Mouse (Mus musculus) limb, embryonic 12.5 days (tissue): ENCODE measurements around the gene Foxn3. TPM values are rescaled to one million over a fixed set of nuclear protein-coding genes. Genes with fewer than 3 reads are reported as not detected.

Experiments
- ATAC-seq: fragments of 200-750 bp; cut with Nextera tagmentation; 2 replicates; pipeline ENCODE4 v1.8.0; 2017; ENCODE audit warnings: low read depth, moderate TSS enrichment; ENCODE audit not compliant: insufficient number of reproducible peaks, insufficient read depth, low FRiP score, low TSS enrichment
- H3K27ac ChIP-seq: fragments of 300-500 bp; sonication (generic); 2 replicates; pipeline ENCODE4 v1.5.1; 2016; ENCODE audit warnings: mild to moderate bottlenecking, moderate library complexity
- H3K27me3 ChIP-seq: fragments of 300-500 bp; sonication (generic); 2 replicates; pipeline ENCODE4 v1.6.1; 2016; ENCODE audit warnings: mild to moderate bottlenecking, moderate library complexity
- H3K36me3 ChIP-seq: fragments of 300-500 bp; sonication (generic); 2 replicates; pipeline ENCODE4 v1.6.1; 2016; ENCODE audit warnings: mild to moderate bottlenecking, moderate library complexity
- H3K4me1 ChIP-seq: fragments of 300-500 bp; sonication (generic); replicated peaks from 2 replicates; pipeline ENCODE4 v1.6.1; 2016
- H3K4me2 ChIP-seq: fragments of 300-500 bp; sonication (generic); 2 replicates; pipeline ENCODE4 v1.6.1; 2016; ENCODE audit warnings: mild to moderate bottlenecking, moderate library complexity
- H3K4me3 ChIP-seq: fragments of 300-500 bp; sonication (generic); replicated peaks from 2 replicates; pipeline ENCODE4 v1.5.1; 2016; ENCODE audit warnings: mild to moderate bottlenecking
- H3K9ac ChIP-seq: fragments of 300-500 bp; sonication (generic); replicated peaks from 2 replicates; pipeline ENCODE4 v1.6.1; 2016; ENCODE audit warnings: mild to moderate bottlenecking, moderate library complexity
- H3K9me3 ChIP-seq: fragments of 300-500 bp; sonication (generic); 2 replicates; pipeline ENCODE4 v1.6.1; 2016; ENCODE audit warnings: mild to moderate bottlenecking, moderate library complexity
- WGBS: fragments of 180-500 bp; shearing (Covaris S2); methylation state at CpG from one replicate; pipeline ENCODE4 v1.1.7; 2016; 5-methylcytosine and 5-hydroxymethylcytosine counted together
- polyA plus RNA-seq: library from polyadenylated mRNA; unstranded; fragments of >200 nt; fragmentation: Nextera tagmentation; extraction: Ambion mirVana; gene quantifications from 2 replicates; pipeline ENCODE4 v1.2.1, GENCODE M21; 2016

Foxn3 gene
- polyA plus RNA-seq, 1 experiment from 2014 or later: 115 TPM

DNA sequence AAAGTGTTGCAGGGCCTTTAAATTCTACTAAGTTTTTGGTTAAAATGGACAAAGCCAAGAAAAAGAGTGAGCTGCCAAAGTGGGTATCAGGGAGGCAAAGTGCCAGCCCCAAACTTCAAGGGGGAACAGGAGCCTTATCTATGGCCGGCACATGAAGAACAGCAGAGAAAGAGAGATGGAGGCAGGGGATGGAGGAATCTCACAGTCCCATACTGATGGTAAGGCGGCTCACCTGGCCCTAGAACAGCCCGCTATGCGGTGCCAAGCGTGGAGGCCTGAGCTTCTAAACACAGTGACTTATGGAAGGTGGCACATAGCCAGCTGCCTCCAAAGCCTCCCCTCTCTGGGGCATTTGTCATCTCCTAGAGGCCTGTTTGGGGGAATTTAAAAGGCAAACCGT is 210.8 kb downstream of the Foxn3 start:
- H3K4me3 ChIP-seq: no peak overlapping the region
- no peak overlapping the region for H3K27ac ChIP-seq
- peaks cover 54% of the 10 kb centered on the region for H3K4me1 ChIP-seq
- no peak for ATAC-seq
- no peak overlapping the region for H3K9ac ChIP-seq
- WGBS: 87% methylated on average over 6 of the region's 6 CpGs
- H3K9me3 ChIP-seq: no peaks in the 10 kb centered on the region
- no peaks in the 10 kb centered on the region for H3K36me3 ChIP-seq
- no peak overlapping the region for H3K4me2 ChIP-seq
- no peaks in the 10 kb centered on the region for H3K27me3 ChIP-seq

- Histone ChIP-seq H3K4me3 (no peak overlapping the region), H3K4me1 (peaks cover 58% of the 10 kb centered on the region), H3K9me3 (no peaks in the 10 kb centered on the region), H3K27me3 (no peaks in the 10 kb centered on the region), H3K9ac (no peak overlapping the region), H3K27ac (no peak overlapping the region), H3K4me2 (no peak overlapping the region), H3K36me3 (no peaks in the 10 kb centered on the region)
- 60% methylated on average over 7 of the region's 7 CpGs for WGBS
- no peak for ATAC-seq
These were observed 211.2 kb downstream of the Foxn3 start for GRCm38 (mm10) chr12:99352136-99352535.

DNA sequence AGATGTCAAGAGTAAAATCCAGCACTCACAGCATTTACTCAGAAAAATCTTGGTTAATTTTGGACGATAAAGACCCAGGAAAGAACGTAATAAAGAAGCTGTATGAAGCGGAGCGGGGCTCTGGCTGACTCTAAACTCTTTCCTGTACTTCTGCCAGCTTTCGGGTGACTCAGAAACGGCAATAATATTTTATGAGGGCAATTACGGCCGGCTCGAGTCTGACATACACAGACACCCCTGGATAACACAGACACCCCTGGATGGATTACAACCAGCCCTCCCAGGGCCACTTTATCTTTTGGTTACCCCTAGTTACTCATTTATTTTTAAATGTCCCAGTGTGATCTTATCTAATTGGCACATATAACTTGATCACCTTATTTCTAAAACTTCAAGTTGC is 211.7 kb downstream of the Foxn3 start:
- H3K4me3 ChIP-seq: no peak overlapping the region
- 11% methylated on average over 9 of the region's 9 CpGs for WGBS
- H3K36me3 ChIP-seq: no peaks in the 10 kb centered on the region
- H3K27ac ChIP-seq: no peak overlapping the region
- H3K9ac ChIP-seq: no peak overlapping the region
- H3K4me1 ChIP-seq: peaks cover 62% of the 10 kb centered on the region
- no peak for ATAC-seq
- no peaks in the 10 kb centered on the region for H3K9me3 ChIP-seq
- H3K4me2 ChIP-seq: peak overlapping the region; percentile 6; the same call in 1 of the 2 replicates
- no peaks in the 10 kb centered on the region for H3K27me3 ChIP-seq

- no peak overlapping the region for H3K4me3 ChIP-seq
- ATAC-seq: no peak
- H3K36me3 ChIP-seq: no peaks in the 10 kb centered on the region
- peaks cover 82% of the 10 kb centered on the region for H3K4me1 ChIP-seq
- H3K9ac ChIP-seq: no peak overlapping the region
- no peak overlapping the region for H3K27ac ChIP-seq
- 82% methylated on average over 9 of the region's 9 CpGs for WGBS
- no peaks in the 10 kb centered on the region for H3K9me3 ChIP-seq
- H3K4me2 ChIP-seq: no peak overlapping the region
- H3K27me3 ChIP-seq: no peaks in the 10 kb centered on the region
These were observed 213.8 kb downstream of the Foxn3 start for GRCm38 (mm10) chr12:99349650-99349997.

DNA sequence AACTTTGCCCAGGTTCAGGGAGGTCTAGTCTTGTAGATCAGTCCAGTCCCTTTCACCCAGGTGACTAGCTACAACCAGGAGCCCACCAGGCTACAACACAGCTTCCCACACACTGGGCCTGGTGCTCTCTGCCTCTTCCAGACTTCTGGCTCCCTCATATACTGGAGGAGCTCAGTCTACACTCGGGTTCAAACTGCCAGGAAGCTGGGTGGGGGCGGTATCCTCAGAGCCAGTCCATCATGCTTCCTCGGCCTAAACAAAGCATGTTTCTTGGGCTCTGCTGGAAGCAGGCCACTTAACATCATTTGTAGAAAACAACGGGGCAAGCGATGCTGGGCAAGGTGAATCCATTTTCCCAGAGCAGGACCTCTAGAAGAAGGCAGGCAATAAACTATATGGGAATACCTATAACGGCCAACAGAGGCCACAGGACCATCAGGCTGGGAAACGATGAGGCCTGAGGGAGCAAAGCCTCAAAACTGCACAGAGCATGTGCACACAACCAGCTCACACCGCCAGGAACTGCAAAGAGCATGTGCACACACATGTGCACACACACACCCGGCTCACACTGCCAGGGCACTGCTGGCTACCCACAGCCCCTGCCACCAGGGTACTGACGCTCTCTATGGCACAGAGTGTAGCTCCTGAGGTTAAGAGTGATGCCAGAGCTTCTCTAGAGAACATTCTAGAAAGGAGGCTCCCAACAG is 214.3 kb downstream of the Foxn3 start:
- H3K4me3 ChIP-seq: no peak overlapping the region
- 0 out of 2 replicates have a peak overlapping the region, but pooled peaks have one; percentile 29 for H3K27ac ChIP-seq
- ATAC-seq: no peak
- no peak overlapping the region for H3K4me2 ChIP-seq
- no peaks in the 10 kb centered on the region for H3K36me3 ChIP-seq
- no peak overlapping the region for H3K9ac ChIP-seq
- 58% methylated on average over 10 of the region's 10 CpGs for WGBS
- no peaks in the 10 kb centered on the region for H3K9me3 ChIP-seq
- peaks cover 87% of the 10 kb centered on the region for H3K4me1 ChIP-seq
- no peaks in the 10 kb centered on the region for H3K27me3 ChIP-seq

DNA sequence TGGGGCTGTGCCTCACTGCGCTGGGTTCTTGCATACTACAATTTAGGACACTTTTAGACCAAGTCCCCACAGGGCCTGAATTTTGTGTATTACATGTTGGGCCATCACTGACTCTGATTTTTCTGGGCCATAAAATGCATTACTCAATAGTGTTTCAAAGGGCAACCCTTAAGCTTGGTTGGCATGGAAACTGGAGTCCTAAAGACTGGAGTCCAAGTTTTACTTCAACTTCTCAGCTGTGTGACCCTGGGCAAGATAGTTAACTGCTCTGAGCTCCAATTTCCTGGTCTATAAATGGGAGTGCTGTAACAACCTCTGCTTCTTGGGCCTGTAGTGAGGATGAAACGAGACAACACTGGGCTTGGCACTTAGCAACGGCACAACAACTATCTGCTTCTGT is 215.9 kb downstream of the Foxn3 start:
- H3K9ac ChIP-seq: no peak overlapping the region
- 53% methylated on average over 3 of the region's 3 CpGs for WGBS

DNA sequence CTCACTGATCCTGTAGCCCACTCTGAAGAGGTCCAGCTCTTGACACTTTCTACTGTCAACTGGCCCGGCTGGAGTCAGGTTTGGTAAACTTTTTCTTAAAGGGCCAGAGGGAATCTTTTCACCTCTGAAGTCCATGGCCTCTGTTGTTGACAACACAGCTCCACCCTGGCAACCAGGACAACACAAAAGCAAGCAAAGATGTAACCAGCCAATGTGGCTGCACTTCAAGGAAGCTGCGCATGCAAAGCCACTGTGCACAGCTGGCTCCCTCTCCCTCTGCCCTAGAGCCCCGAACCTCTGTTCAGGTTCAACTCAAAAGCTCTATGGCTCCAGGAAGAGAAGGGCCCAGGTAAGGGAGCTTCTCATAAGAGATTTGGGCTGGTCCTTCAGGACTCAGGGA is 216.4 kb downstream of the Foxn3 start:
- Histone ChIP-seq H3K27ac (no peak overlapping the region), H3K9me3 (no peaks in the 10 kb centered on the region), H3K27me3 (no peaks in the 10 kb centered on the region), H3K4me3 (no peak overlapping the region), H3K9ac (no peak overlapping the region), H3K4me1 (peaks cover 92% of the 10 kb centered on the region), H3K4me2 (no peak overlapping the region), H3K36me3 (no peaks in the 10 kb centered on the region)
- WGBS: 74% methylated on average over 3 of the region's 3 CpGs
- ATAC-seq: no peak

More for the DNA sequence above, 215.9 kb downstream of the Foxn3 start:
- no peaks in the 10 kb centered on the region for H3K27me3 ChIP-seq
- no peak overlapping the region for H3K4me2 ChIP-seq
- ATAC-seq: no peak
- no peaks in the 10 kb centered on the region for H3K9me3 ChIP-seq
- H3K36me3 ChIP-seq: no peaks in the 10 kb centered on the region
- no peak overlapping the region for H3K27ac ChIP-seq
- H3K4me3 ChIP-seq: no peak overlapping the region
- peaks cover 92% of the 10 kb centered on the region for H3K4me1 ChIP-seq

GRCm38 (mm10) chr12:99345323-99345722 is 218.1 kb downstream of the Foxn3 start:
- 55% methylated on average over 4 of the region's 4 CpGs for WGBS
- H3K4me3 ChIP-seq: no peak overlapping the region
- H3K9me3 ChIP-seq: no peaks in the 10 kb centered on the region
- no peak overlapping the region for H3K9ac ChIP-seq
- peaks cover 9% of the 10 kb centered on the region for H3K36me3 ChIP-seq
- no peak overlapping the region for H3K4me2 ChIP-seq
- no peak for ATAC-seq
- no peaks in the 10 kb centered on the region for H3K27me3 ChIP-seq
- peaks cover 86% of the 10 kb centered on the region for H3K4me1 ChIP-seq
- H3K27ac ChIP-seq: no peak overlapping the region

DNA sequence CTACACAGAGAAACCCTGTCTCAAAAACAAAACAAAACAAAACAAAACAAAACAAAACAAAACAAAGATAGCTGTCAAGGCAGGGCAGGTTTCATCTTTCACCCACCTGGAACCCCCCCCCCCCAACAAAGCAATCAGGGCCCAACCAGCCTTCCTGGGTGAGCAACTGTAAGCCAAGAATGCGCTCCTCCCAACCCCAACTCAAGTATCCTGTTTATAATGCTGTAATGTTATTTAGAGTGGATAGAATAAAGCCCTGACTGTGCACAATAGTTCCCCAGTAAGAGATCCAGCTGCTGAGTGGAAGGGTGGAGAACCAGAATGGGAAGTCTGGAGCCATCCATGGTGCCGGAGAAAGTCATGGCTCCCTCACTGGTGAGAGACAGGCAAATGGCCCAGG is 220.0 kb downstream of the Foxn3 start:
- no peak for ATAC-seq
- WGBS: 93% methylated on average over 2 of the region's 2 CpGs

GRCm38 (mm10) chr12:99342160-99342559 is 221.2 kb downstream of the Foxn3 start:
- no peak overlapping the region for H3K4me3 ChIP-seq
- no peak overlapping the region for H3K9ac ChIP-seq
- no peaks in the 10 kb centered on the region for H3K9me3 ChIP-seq
- H3K27ac ChIP-seq: no peak overlapping the region
- no peak overlapping the region for H3K4me2 ChIP-seq
- H3K36me3 ChIP-seq: peaks cover 17% of the 10 kb centered on the region
- 6% methylated on average over 3 of the region's 3 CpGs for WGBS
- no peaks in the 10 kb centered on the region for H3K27me3 ChIP-seq
- ATAC-seq: no peak
- peaks cover 77% of the 10 kb centered on the region for H3K4me1 ChIP-seq

More for the DNA sequence above, 220.0 kb downstream of the Foxn3 start:
- Histone ChIP-seq H3K9ac (no peak overlapping the region), H3K9me3 (no peaks in the 10 kb centered on the region), H3K4me1 (peaks cover 86% of the 10 kb centered on the region), H3K27me3 (no peaks in the 10 kb centered on the region), H3K27ac (no peak overlapping the region), H3K4me3 (no peak overlapping the region), H3K4me2 (no peak overlapping the region), H3K36me3 (peaks cover 13% of the 10 kb centered on the region)

DNA sequence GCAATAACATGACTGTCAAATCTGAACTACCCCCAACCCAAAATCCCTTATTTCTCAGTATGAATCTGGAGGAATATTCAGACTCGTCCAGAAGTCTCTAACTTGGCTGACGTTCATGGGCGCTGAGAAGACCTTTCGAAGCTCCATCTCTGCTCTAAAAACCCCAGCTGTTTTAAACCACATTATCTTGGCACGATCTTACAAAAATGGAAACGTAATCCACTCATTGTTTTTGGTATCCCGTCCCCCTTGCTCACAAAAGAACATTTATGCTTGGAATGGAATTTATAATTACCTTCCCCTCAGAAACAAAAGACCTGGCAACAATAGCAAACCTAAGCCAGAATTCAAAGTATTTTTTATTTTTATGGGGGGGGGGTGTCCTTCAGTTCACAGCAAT is 221.6 kb downstream of the Foxn3 start:
- peaks cover 77% of the 10 kb centered on the region for H3K4me1 ChIP-seq
- ATAC-seq: no peak
- no peak overlapping the region for H3K9ac ChIP-seq

More for the DNA sequence above, 221.6 kb downstream of the Foxn3 start:
- WGBS: 61% methylated on average over 7 of the region's 7 CpGs
- Histone ChIP-seq H3K36me3 (peaks cover 17% of the 10 kb centered on the region), H3K27ac (no peak overlapping the region), H3K4me2 (no peak overlapping the region), H3K9me3 (no peaks in the 10 kb centered on the region), H3K27me3 (no peaks in the 10 kb centered on the region), H3K4me3 (no peak overlapping the region)
